Mouse (Mus musculus): Measurements from ENCODE around the gene Thada.
"Not testable (repeated sequence)": the region's sequence is repeated elsewhere in the genome, so short reads cannot be mapped to it uniquely, and the experiment has no call there.

Thada gene

GRCm38 (mm10) chr17:84264305-84264704 lies 201.7 kb downstream of the Thada start:
- CTCF ChIA-PET = no interaction called here

- CTCF ChIA-PET = no interaction called here
These were observed 202.4 kb downstream of the Thada start for GRCm38 (mm10) chr17:84263591-84263990.

- CTCF ChIA-PET = no interaction called here
These were observed 203.6 kb downstream of the Thada start for GRCm38 (mm10) chr17:84262325-84262979.

GRCm38 (mm10) chr17:84261010-84261409 lies 205.0 kb downstream of the Thada start:
- CTCF ChIA-PET = no interaction called here

GRCm38 (mm10) chr17:84260226-84260625 lies 205.8 kb downstream of the Thada start:
- CTCF ChIA-PET = interaction anchor here (0.6 to 1.1 kb wide), 4 partner anchors 10 to 494 kb away, joined by 3 to 5 read pairs (median 4); no protein-coding TSS in a partner anchor

GRCm38 (mm10) chr17:84258638-84259261 lies 207.3 kb downstream of the Thada start:
- CTCF ChIA-PET = no interaction called here

- CTCF ChIA-PET = no interaction called here
These were observed 208.0 kb downstream of the Thada start for GRCm38 (mm10) chr17:84257927-84258532.

GRCm38 (mm10) chr17:84256278-84256819 lies 209.7 kb downstream of the Thada start:
- CTCF ChIA-PET = no interaction called here

- CTCF ChIA-PET = interaction anchor here (0.6 kb wide), 1 partner anchor 121 kb away, joined by 3 read pairs; no protein-coding TSS in a partner anchor
These were observed 210.2 kb downstream of the Thada start for GRCm38 (mm10) chr17:84255841-84256240.

- CTCF ChIA-PET = interaction anchor here (0.6 kb wide), 1 partner anchor 209 kb away, joined by 3 read pairs; no protein-coding TSS in a partner anchor
These were observed 214.6 kb downstream of the Thada start for GRCm38 (mm10) chr17:84251426-84251825.

GRCm38 (mm10) chr17:84244182-84244920 lies 221.7 kb downstream of the Thada start:
- CTCF ChIA-PET = no interaction called here

GRCm38 (mm10) chr17:84243759-84244158 lies 222.2 kb downstream of the Thada start:
- CTCF ChIA-PET = no interaction called here

- CTCF ChIA-PET = interaction anchor here (0.5 to 0.6 kb wide), 2 partner anchors 95 to 222 kb away, joined by 3 to 4 read pairs; no protein-coding TSS in a partner anchor
These were observed 224.6 kb downstream of the Thada start for GRCm38 (mm10) chr17:84241308-84241957.

- CTCF ChIA-PET = no interaction called here
These were observed 226.2 kb downstream of the Thada start for GRCm38 (mm10) chr17:84239679-84240292.

GRCm38 (mm10) chr17:84238174-84238573 lies 227.8 kb downstream of the Thada start:
- CTCF ChIA-PET = interaction anchor here (0.7 kb wide), 1 partner anchor 33 kb away, joined by 4 read pairs; no protein-coding TSS in a partner anchor

- CTCF ChIA-PET = interaction anchor here (0.6 kb wide), 1 partner anchor 462 kb away, joined by 3 read pairs; no protein-coding TSS in a partner anchor
These were observed 229.0 kb downstream of the Thada start for GRCm38 (mm10) chr17:84236781-84237557.

- CTCF ChIA-PET = no interaction called here
These were observed 230.5 kb downstream of the Thada start for GRCm38 (mm10) chr17:84235399-84235928.

GRCm38 (mm10) chr17:84234785-84235184 lies 231.2 kb downstream of the Thada start:
- CTCF ChIA-PET = not testable (repeated sequence)

GRCm38 (mm10) chr17:84233758-84234157 lies 232.2 kb downstream of the Thada start:
- CTCF ChIA-PET = no interaction called here

GRCm38 (mm10) chr17:84231361-84231760 lies 234.6 kb downstream of the Thada start:
- CTCF ChIA-PET = no interaction called here

Data from spleen, embryonic (tissue).